Mouse (Mus musculus) MEL (cell line): Measurements from ENCODE around the gene Sorcs1.

Experiments
- CTCF ChIP-seq, 3 experiments: IDR thresholded peaks in 2 of 3; conservative IDR thresholded peaks in 1 of 3; 2 replicates each; pipeline ENCODE4 v1.5.1; 2011 to 2012; ENCODE audit warnings: low read length in 3 of 3, low read depth in 2 of 3, mild to moderate bottlenecking in 2 of 3, improper control_type of control experiment in 1 of 3, inconsistent platforms in 1 of 3, mixed read lengths in 1 of 3, moderate library complexity in 1 of 3; ENCODE audit not compliant: control insufficient read depth in 1 of 3, insufficient read depth in 1 of 3, poor library complexity in 1 of 3, severe bottlenecking in 1 of 3
- ETS1 ChIP-seq: IDR thresholded peaks from 2 replicates; pipeline ENCODE4 v1.6.1; 2012; ENCODE audit warnings: low read depth, mild to moderate bottlenecking, inconsistent platforms, low read length, improper control_type of control experiment, moderate library complexity
- GATA1 ChIP-seq: IDR thresholded peaks from 2 replicates; pipeline ENCODE4 v1.6.1; 2011; ENCODE audit warnings: low read depth, low read length, improper control_type of control experiment
- POLR2A ChIP-seq, 2 experiments: IDR thresholded peaks; 2 replicates each; pipeline ENCODE4 v1.6.1; 2011 to 2012; ENCODE audit warnings: low read length in 2 of 2, mild to moderate bottlenecking in 2 of 2, control low read depth in 1 of 2, improper control_type of control experiment in 1 of 2, low read depth in 1 of 2, moderate library complexity in 1 of 2; ENCODE audit not compliant: control insufficient read depth in 1 of 2, insufficient read depth in 1 of 2, poor library complexity in 1 of 2
- SIN3A ChIP-seq: IDR thresholded peaks from 2 replicates; pipeline ENCODE4 v1.6.1; 2012; ENCODE audit warnings: low read length, improper control_type of control experiment, inconsistent platforms
- UBTF ChIP-seq: IDR thresholded peaks from 2 replicates; pipeline ENCODE4 v1.6.1; 2012; ENCODE audit warnings: low read depth, mild to moderate bottlenecking, inconsistent platforms, low read length, improper control_type of control experiment, moderate library complexity, borderline replicate concordance; ENCODE audit not compliant: insufficient read depth
- ZC3H11A ChIP-seq: IDR thresholded peaks from 2 replicates; pipeline ENCODE4 v1.6.1; 2012; ENCODE audit warnings: low read depth, mild to moderate bottlenecking, inconsistent platforms, low read length, improper control_type of control experiment

DNA sequence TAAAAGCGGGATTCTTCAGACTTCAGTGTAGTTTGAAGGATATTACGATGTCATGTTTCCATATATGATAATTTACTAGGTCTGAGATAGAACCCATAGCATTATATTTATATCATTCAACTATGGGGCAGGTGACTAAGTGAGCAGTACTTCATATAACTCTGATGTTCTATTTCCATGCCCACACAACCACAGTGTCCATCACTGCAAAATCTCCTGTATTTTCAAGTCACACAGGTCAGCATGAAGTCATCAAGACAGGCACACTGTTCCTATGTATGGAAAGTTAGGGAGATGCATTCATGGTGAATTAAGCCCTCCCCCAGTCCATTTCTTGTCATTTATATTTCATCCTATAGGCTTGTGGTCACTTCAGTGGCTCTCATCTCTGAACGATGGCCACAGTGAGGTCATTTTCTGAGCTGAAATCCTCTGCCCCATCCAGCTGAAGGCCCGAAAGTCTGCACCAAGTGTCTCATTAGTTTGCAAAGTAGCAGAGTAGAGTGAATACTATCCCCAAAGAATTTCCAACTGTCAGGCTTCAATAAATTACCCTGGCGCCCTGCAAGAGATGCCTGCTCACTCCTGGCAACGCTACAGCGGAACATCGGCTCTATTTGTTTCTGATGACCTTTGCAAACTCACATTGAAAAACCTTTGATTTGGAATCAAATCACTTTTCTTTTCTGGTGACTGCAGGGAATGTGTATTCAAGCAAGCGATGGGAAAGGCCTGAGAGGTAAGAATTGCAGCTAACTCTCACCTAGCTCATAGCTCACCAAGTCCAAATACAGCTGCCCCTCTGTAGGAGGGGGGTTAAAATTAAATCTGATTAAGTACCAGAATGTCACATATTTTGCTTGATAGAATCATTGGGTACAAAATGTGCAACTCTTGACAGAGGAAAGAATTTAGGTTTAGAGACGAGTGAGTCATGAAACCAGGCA, 492.4 kb downstream of the Sorcs1 start:
- TF ChIP-seq CTCF (IDR thresholded peaks at IDR 0.05 in 2 of 3, conservative IDR thresholded peaks at IDR 0.05 in 1 of 3; ENCODE audit: control insufficient read depth in 1 of 3, insufficient read depth in 1 of 3, low read depth in 2 of 3, low read length in 3 of 3, poor library complexity in 1 of 3, severe bottlenecking in 1 of 3) (no peak), ETS1 (no peak), GATA1 (no peak), SIN3A (no peak), POLR2A (IDR thresholded peaks at IDR 0.05; ENCODE audit: control insufficient read depth in 1 of 2, insufficient read depth in 1 of 2, low read depth in 1 of 2, low read length in 2 of 2, poor library complexity in 1 of 2) (no peak), ZC3H11A (no peak), UBTF (no peak)
